Mouse (Mus musculus): ENCODE results near the gene Cxcl16. TPM values are rescaled to one million over a fixed set of nuclear protein-coding genes. Genes with fewer than 3 reads are reported as not detected.
A peak's percentile ranks its signal among the peaks of the same experiment; 100 is the strongest.

The Cxcl16 gene
- not detected in 2 replicates for polyA plus RNA-seq (2012)

- H3K4me3 ChIP-seq (replicated peaks): peak within 1 kb of the TSS; percentile 42
- TF ChIP-seq TAL1 (IDR thresholded peaks at IDR 0.05; ENCODE audit: low read length) (no peak), GATA1 (IDR thresholded peaks at IDR 0.05; ENCODE audit: low read length) (no peak)
Observed at GRCm38 (mm10) chr11:70459601-70460101, at the start of gene Cxcl16. Cxcl16 (minus strand) TSS chr11:70459984.

GRCm38 (mm10) chr11:70506962-70507515 lies 47.3 kb upstream of the Cxcl16 start:
- no peaks in the 10 kb centered on the region for H3K36me3 ChIP-seq (ENCODE audit: control insufficient read depth)
- peaks cover 12% of the 10 kb centered on the region for H3K4me1 ChIP-seq (ENCODE audit: control insufficient read depth)
- H3K9me3 ChIP-seq (ENCODE audit: control insufficient read depth, low read length): no peaks in the 10 kb centered on the region
- H3K27me3 ChIP-seq (ENCODE audit: control insufficient read depth): peaks cover 25% of the 10 kb centered on the region
- no peak overlapping the region for H3K4me3 ChIP-seq (replicated peaks)
- no peak for TF ChIP-seq GATA1 (IDR thresholded peaks at IDR 0.05; ENCODE audit: low read length)
- TF ChIP-seq TAL1 (IDR thresholded peaks at IDR 0.05; ENCODE audit: low read length): no peak

More at GRCm38 (mm10) chr11:70459601-70460101, at the start of gene Cxcl16:
- peaks cover 3% of the 10 kb centered on the region; the same call in 1 of the 2 replicates for H3K4me1 ChIP-seq (ENCODE audit: control insufficient read depth)
- peaks cover 4% of the 10 kb centered on the region for H3K36me3 ChIP-seq (ENCODE audit: control insufficient read depth)
- peaks cover 58% of the 10 kb centered on the region for H3K27me3 ChIP-seq (ENCODE audit: control insufficient read depth)
- peaks cover 10% of the 10 kb centered on the region; the same call in 1 of the 2 replicates for H3K9me3 ChIP-seq (ENCODE audit: control insufficient read depth, low read length)

GRCm38 (mm10) chr11:70506385-70506784 lies 46.6 kb upstream of the Cxcl16 start:
- no peak overlapping the region for H3K4me3 ChIP-seq (replicated peaks)
- peaks cover 25% of the 10 kb centered on the region for H3K27me3 ChIP-seq (ENCODE audit: control insufficient read depth)

DNA sequence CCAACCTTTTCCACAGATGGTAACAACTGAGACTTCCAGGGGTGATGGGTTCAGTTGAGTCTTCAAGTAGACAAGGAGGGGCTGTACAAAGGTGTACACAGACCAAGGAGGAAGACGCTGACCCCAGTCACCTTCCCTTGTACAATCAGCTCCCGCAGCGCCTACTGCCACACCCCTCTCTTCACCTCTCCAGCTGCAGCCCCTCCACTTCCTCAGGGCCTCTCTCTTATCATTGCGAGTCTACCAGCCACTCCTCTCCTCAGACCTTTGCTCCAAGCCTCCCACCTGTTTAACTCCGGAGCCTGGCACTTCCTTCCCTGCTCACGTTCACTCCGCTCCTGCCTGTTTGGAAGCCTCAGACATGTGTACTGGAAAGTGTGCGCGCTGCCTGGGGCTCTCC lies 45.2 kb upstream of the Cxcl16 start, which contains the start of gene Tm4sf5:
Gene Tm4sf5, plus strand, starts transcription at position 275 of the 400 bp plus-strand sequence.
- Histone ChIP-seq H3K4me1 (ENCODE audit: control insufficient read depth) (peaks cover 12% of the 10 kb centered on the region), H3K9me3 (ENCODE audit: control insufficient read depth, low read length) (no peaks in the 10 kb centered on the region), H3K27me3 (ENCODE audit: control insufficient read depth) (peaks cover 14% of the 10 kb centered on the region), H3K36me3 (ENCODE audit: control insufficient read depth) (no peaks in the 10 kb centered on the region), H3K4me3 (replicated peaks) (no peak within 1 kb of the TSS)
- no peak for TF ChIP-seq TAL1 (IDR thresholded peaks at IDR 0.05; ENCODE audit: low read length)
- TF ChIP-seq GATA1 (IDR thresholded peaks at IDR 0.05; ENCODE audit: low read length): no peak

More at GRCm38 (mm10) chr11:70506385-70506784, 46.6 kb upstream of the Cxcl16 start:
- no peaks in the 10 kb centered on the region for H3K9me3 ChIP-seq (ENCODE audit: control insufficient read depth, low read length)
- TF ChIP-seq TAL1 (IDR thresholded peaks at IDR 0.05; ENCODE audit: low read length) (no peak), GATA1 (IDR thresholded peaks at IDR 0.05; ENCODE audit: low read length) (no peak)
- H3K36me3 ChIP-seq (ENCODE audit: control insufficient read depth): no peaks in the 10 kb centered on the region
- H3K4me1 ChIP-seq (ENCODE audit: control insufficient read depth): peaks cover 12% of the 10 kb centered on the region

DNA sequence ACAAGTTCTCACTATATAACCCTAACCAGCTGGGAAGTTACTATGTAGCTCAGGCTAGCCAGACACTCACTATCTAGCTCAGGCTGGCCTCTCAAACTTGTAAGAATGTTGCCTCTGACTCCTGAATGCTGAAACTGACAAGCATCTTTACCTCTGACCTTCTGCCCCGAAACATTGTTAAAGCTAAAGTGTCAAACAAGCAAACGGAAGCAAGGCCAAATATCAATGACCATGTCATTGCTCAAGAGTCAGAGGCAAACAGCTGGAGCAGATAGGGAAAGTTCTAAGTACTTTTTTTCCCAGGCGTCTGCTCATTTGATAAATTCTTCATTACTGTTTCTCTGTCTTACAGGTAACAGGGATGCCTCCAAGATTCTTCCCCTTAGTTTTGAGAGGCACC lies 42.2 kb upstream of the Cxcl16 start:
- no peak for TF ChIP-seq TAL1 (IDR thresholded peaks at IDR 0.05; ENCODE audit: low read length)
- TF ChIP-seq GATA1 (IDR thresholded peaks at IDR 0.05; ENCODE audit: low read length): no peak
- H3K36me3 ChIP-seq (ENCODE audit: control insufficient read depth): no peaks in the 10 kb centered on the region
- no peaks in the 10 kb centered on the region for H3K27me3 ChIP-seq (ENCODE audit: control insufficient read depth)
- no peaks in the 10 kb centered on the region for H3K9me3 ChIP-seq (ENCODE audit: control insufficient read depth, low read length)
- no peak overlapping the region for H3K4me3 ChIP-seq (replicated peaks)
- H3K4me1 ChIP-seq (ENCODE audit: control insufficient read depth): peaks cover 12% of the 10 kb centered on the region

GRCm38 (mm10) chr11:70500476-70500812 lies 40.7 kb upstream of the Cxcl16 start:
- Histone ChIP-seq H3K9me3 (ENCODE audit: control insufficient read depth, low read length) (no peaks in the 10 kb centered on the region), H3K27me3 (ENCODE audit: control insufficient read depth) (no peaks in the 10 kb centered on the region), H3K4me3 (replicated peaks) (no peak overlapping the region), H3K36me3 (ENCODE audit: control insufficient read depth) (no peaks in the 10 kb centered on the region), H3K4me1 (ENCODE audit: control insufficient read depth) (peaks cover 8% of the 10 kb centered on the region)
- TF ChIP-seq TAL1 (IDR thresholded peaks at IDR 0.05; ENCODE audit: low read length): no peak
- TF ChIP-seq GATA1 (IDR thresholded peaks at IDR 0.05; ENCODE audit: low read length): no peak

GRCm38 (mm10) chr11:70499566-70500475 lies 40.0 kb upstream of the Cxcl16 start:
- Histone ChIP-seq H3K27me3 (ENCODE audit: control insufficient read depth) (no peaks in the 10 kb centered on the region), H3K4me3 (replicated peaks) (no peak overlapping the region), H3K4me1 (ENCODE audit: control insufficient read depth) (peaks cover 1% of the 10 kb centered on the region), H3K9me3 (ENCODE audit: control insufficient read depth, low read length) (no peaks in the 10 kb centered on the region), H3K36me3 (ENCODE audit: control insufficient read depth) (no peaks in the 10 kb centered on the region)
- TF ChIP-seq TAL1 (IDR thresholded peaks at IDR 0.05; ENCODE audit: low read length) (no peak), GATA1 (IDR thresholded peaks at IDR 0.05; ENCODE audit: low read length) (no peak)

DNA sequence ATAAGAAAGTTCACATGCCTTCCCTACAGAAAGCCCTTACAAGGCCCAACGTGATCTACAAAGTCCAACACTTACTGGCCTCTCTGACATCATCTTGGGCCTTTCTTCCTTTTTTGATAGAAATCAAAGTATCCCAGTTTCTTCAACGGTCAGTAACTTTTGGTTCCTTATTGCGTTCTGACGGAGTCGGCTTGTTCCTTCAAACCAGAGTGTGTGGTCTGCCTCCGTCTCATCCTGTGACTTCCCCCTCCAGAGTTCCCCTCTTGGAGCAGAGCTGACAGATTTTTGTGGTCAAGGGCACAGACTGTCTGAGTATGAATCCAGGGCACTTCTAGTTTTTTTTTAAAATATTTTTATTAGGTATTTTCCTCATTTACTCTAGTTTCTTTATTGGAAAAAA lies 29.9 kb upstream of the Cxcl16 start:
- H3K4me3 ChIP-seq (replicated peaks): no peak overlapping the region
- H3K27me3 ChIP-seq (ENCODE audit: control insufficient read depth): no peaks in the 10 kb centered on the region
- TF ChIP-seq TAL1 (IDR thresholded peaks at IDR 0.05; ENCODE audit: low read length): no peak
- TF ChIP-seq GATA1 (IDR thresholded peaks at IDR 0.05; ENCODE audit: low read length): no peak
- no peaks in the 10 kb centered on the region for H3K4me1 ChIP-seq (ENCODE audit: control insufficient read depth)
- H3K36me3 ChIP-seq (ENCODE audit: control insufficient read depth): no peaks in the 10 kb centered on the region
- H3K9me3 ChIP-seq (ENCODE audit: control insufficient read depth, low read length): no peaks in the 10 kb centered on the region; the same call in 1 of the 2 replicates

DNA sequence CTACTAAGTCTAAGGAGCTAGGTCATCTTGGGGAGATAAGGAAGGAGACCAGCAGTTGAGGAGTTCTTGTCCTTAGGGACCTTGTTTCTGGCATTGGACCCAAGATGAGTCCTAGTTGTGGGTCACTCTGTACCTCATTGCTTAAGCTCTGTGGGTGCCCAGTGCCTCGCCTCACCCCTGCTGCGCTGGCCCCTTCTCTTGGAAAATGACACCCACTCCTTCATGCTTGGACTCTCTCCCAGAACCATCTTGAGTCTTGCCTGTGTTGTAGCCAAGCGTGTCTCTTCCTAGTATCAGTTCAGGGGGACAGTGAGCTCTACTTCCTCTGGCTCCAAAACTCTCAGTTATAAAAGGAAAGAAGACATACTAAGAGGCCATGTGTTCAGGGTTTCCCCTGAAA lies 29.4 kb upstream of the Cxcl16 start:
- H3K4me3 ChIP-seq (replicated peaks): no peak overlapping the region
- no peaks in the 10 kb centered on the region for H3K4me1 ChIP-seq (ENCODE audit: control insufficient read depth)
- no peaks in the 10 kb centered on the region for H3K27me3 ChIP-seq (ENCODE audit: control insufficient read depth)
- H3K36me3 ChIP-seq (ENCODE audit: control insufficient read depth): no peaks in the 10 kb centered on the region
- TF ChIP-seq TAL1 (IDR thresholded peaks at IDR 0.05; ENCODE audit: low read length) (no peak), GATA1 (IDR thresholded peaks at IDR 0.05; ENCODE audit: low read length) (no peak)
- no peaks in the 10 kb centered on the region; the same call in 1 of the 2 replicates for H3K9me3 ChIP-seq (ENCODE audit: control insufficient read depth, low read length)

Data from erythroblast, embryonic 14.5 days (primary cell).